Mouse (Mus musculus): ENCODE results near the gene D6Ertd527e. TPM values are rescaled to one million over a fixed set of nuclear protein-coding genes. Genes with fewer than 3 reads are reported as not detected.

Gene D6Ertd527e
- total RNA-seq, 2 experiments from 2014 or later: not detected

- intact Hi-C loops (cut with DNase I): loop anchor here (1.0 to 10.0 kb wide), 4 partner anchors 220 to 413 kb away; partner anchors contain the start of gene Antxr1
- DNase-seq (ENCODE audit: low spot score in 2 of 2): no peak
These were observed 2.6 kb upstream of the D6Ertd527e start for GRCm38 (mm10) chr6:87101955-87102353.

GRCm38 (mm10) chr6:87102421-87102911, 2.1 kb upstream of the D6Ertd527e start:
- intact Hi-C loops (cut with DNase I): loop anchor here (5.0 to 10.0 kb wide), 2 partner anchors 220 to 412 kb away; no protein-coding TSS in a partner anchor
- DNase-seq (ENCODE audit: low spot score in 2 of 2): no peak

GRCm38 (mm10) chr6:87103314-87103713, 1.2 kb upstream of the D6Ertd527e start:
- intact Hi-C loops (cut with DNase I): loop anchor here (5.0 to 10.0 kb wide), 2 partner anchors 219 to 411 kb away; no protein-coding TSS in a partner anchor
- DNase-seq (ENCODE audit: low spot score in 2 of 2): no peak

GRCm38 (mm10) chr6:87111493-87111892, 6.9 kb downstream of the D6Ertd527e start:
- intact Hi-C loops (cut with DNase I): no loop called here

GRCm38 (mm10) chr6:87112125-87112524, 7.6 kb downstream of the D6Ertd527e start:
- intact Hi-C loops (cut with DNase I): no loop called here
- DNase-seq (ENCODE audit: low spot score in 2 of 2): no peak

More at GRCm38 (mm10) chr6:87111493-87111892, 6.9 kb downstream of the D6Ertd527e start:
- no peak for DNase-seq (ENCODE audit: low spot score in 2 of 2)

- intact Hi-C loops (cut with DNase I): no loop called here
- DNase-seq (ENCODE audit: low spot score in 2 of 2): no peak
These were observed 11.4 kb downstream of the D6Ertd527e start for GRCm38 (mm10) chr6:87115981-87116380.

- intact Hi-C loops (cut with DNase I): no loop called here
- DNase-seq (ENCODE audit: low spot score in 2 of 2): no peak
These were observed 12.1 kb downstream of the D6Ertd527e start for GRCm38 (mm10) chr6:87116596-87116995.

GRCm38 (mm10) chr6:87119066-87119837, 14.7 kb downstream of the D6Ertd527e start:
- no peak for DNase-seq (ENCODE audit: low spot score in 2 of 2)
- intact Hi-C loops (cut with DNase I): no loop called here

- no peak for DNase-seq (ENCODE audit: low spot score in 2 of 2)
- intact Hi-C loops (cut with DNase I): no loop called here
These were observed 15.4 kb downstream of the D6Ertd527e start for GRCm38 (mm10) chr6:87119975-87120374.

- intact Hi-C loops (cut with DNase I): no loop called here
- no peak for DNase-seq (ENCODE audit: low spot score in 2 of 2)
These were observed 16.1 kb downstream of the D6Ertd527e start for GRCm38 (mm10) chr6:87120661-87121060.

- no peak for DNase-seq (ENCODE audit: low spot score in 2 of 2)
- intact Hi-C loops (cut with DNase I): no loop called here
These were observed 17.4 kb downstream of the D6Ertd527e start for GRCm38 (mm10) chr6:87121961-87122360.

GRCm38 (mm10) chr6:87123406-87123805, 18.9 kb downstream of the D6Ertd527e start:
- intact Hi-C loops (cut with DNase I): no loop called here
- no peak for DNase-seq (ENCODE audit: low spot score in 2 of 2)

GRCm38 (mm10) chr6:87123973-87124372, 19.4 kb downstream of the D6Ertd527e start:
- intact Hi-C loops (cut with DNase I): no loop called here
- no peak for DNase-seq (ENCODE audit: low spot score in 2 of 2)

- intact Hi-C loops (cut with DNase I): no loop called here
- DNase-seq (ENCODE audit: low spot score in 2 of 2): no peak
These were observed 22.7 kb downstream of the D6Ertd527e start for GRCm38 (mm10) chr6:87127049-87127753.

- intact Hi-C loops (cut with DNase I): no loop called here
- DNase-seq (ENCODE audit: low spot score in 2 of 2): peak; percentile 16 to 19
These were observed 25.3 kb downstream of the D6Ertd527e start for GRCm38 (mm10) chr6:87129861-87130260.

GRCm38 (mm10) chr6:87130628-87131027, 26.1 kb downstream of the D6Ertd527e start:
- DNase-seq (ENCODE audit: low spot score in 2 of 2): no peak
- intact Hi-C loops (cut with DNase I): no loop called here

GRCm38 (mm10) chr6:87131078-87131477, 26.5 kb downstream of the D6Ertd527e start:
- intact Hi-C loops (cut with DNase I): no loop called here

GRCm38 (mm10) chr6:87133520-87133919, 29.0 kb downstream of the D6Ertd527e start:
- DNase-seq (ENCODE audit: low spot score in 2 of 2): no peak
- intact Hi-C loops (cut with DNase I): no loop called here

More at GRCm38 (mm10) chr6:87131078-87131477, 26.5 kb downstream of the D6Ertd527e start:
- DNase-seq (ENCODE audit: low spot score in 2 of 2): no peak

- DNase-seq (ENCODE audit: low spot score in 2 of 2): peak; percentile 29 to 42
These were observed 29.5 kb downstream of the D6Ertd527e start for GRCm38 (mm10) chr6:87133966-87134546.

GRCm38 (mm10) chr6:87138479-87138878, 33.9 kb downstream of the D6Ertd527e start:
- no peak for DNase-seq (ENCODE audit: low spot score in 2 of 2)
- intact Hi-C loops (cut with DNase I): no loop called here

More at GRCm38 (mm10) chr6:87133966-87134546, 29.5 kb downstream of the D6Ertd527e start:
- intact Hi-C loops (cut with DNase I): no loop called here

Data from left cerebral cortex, postnatal 36 days (tissue).